Mouse (Mus musculus): ENCODE results near the gene Cyb5r4.

DNA sequence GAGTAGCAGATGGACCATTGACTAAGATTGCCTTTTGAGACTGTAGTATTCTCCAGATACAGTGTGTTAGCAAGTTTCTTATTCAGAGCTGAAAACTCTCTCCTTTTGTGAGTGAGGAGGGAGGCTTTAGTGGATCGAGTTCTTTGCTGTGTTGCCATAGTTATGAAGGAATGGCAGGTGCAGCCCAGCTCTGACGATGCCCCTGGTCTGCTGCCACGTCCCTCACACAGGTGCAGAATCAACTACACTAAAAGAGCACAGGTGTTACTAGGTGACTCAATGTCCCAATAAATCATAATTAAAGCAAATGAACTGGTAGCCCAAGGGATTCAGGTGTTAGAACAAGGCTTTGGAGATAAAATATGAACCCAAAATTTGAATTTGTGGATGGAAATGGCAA lies 97.2 kb downstream of the Cyb5r4 start:
- TF ChIP-seq CTCF (IDR thresholded peaks at IDR 0.05; ENCODE audit: control insufficient read depth, insufficient read depth, insufficient read length) (no peak), USF1 (IDR thresholded peaks at IDR 0.05; ENCODE audit: low read depth) (no peak), MAX (IDR thresholded peaks at IDR 0.05) (no peak), CEBPB (IDR thresholded peaks at IDR 0.05; ENCODE audit: low read depth) (no peak), MYOG (IDR thresholded peaks at IDR 0.05; ENCODE audit: control insufficient read depth, extremely low read depth, insufficient read length) (no peak), MYOD1 (IDR thresholded peaks at IDR 0.05; ENCODE audit: control insufficient read depth, insufficient read length, low read depth) (no peak), FOSL1 (IDR thresholded peaks at IDR 0.05; ENCODE audit: insufficient read depth, low read length, poor library complexity, severe bottlenecking) (no peak)
